Mouse (Mus musculus) neural tube, embryonic 15.5 days (tissue): ENCODE measurements around the gene Nxnl1. TPM values are rescaled to one million over a fixed set of nuclear protein-coding genes. Genes with fewer than 3 reads are reported as not detected.

ENCODE experiments used
- ATAC-seq: fragments of 200-750 bp; cut with Nextera tagmentation; 2 replicates; pipeline ENCODE4 v1.8.0; 2017; ENCODE audit warnings: mild to moderate bottlenecking, moderate TSS enrichment, moderate library complexity; ENCODE audit not compliant: low FRiP score
- H3K27ac ChIP-seq: fragments of 300-500 bp; sonication (generic); replicated peaks from 2 replicates; pipeline ENCODE4 v1.5.1; 2015; ENCODE audit warnings: mild to moderate bottlenecking, inconsistent platforms
- H3K27me3 ChIP-seq: fragments of 300-500 bp; sonication (generic); replicated peaks from 2 replicates; pipeline ENCODE4 v1.6.1; 2015; ENCODE audit warnings: inconsistent platforms
- H3K36me3 ChIP-seq: fragments of 300-500 bp; sonication (generic); 2 replicates; pipeline ENCODE4 v1.6.1; 2015; ENCODE audit warnings: inconsistent platforms
- H3K4me1 ChIP-seq: fragments of 300-500 bp; sonication (generic); 2 replicates; pipeline ENCODE4 v1.6.1; 2015; ENCODE audit warnings: inconsistent platforms
- H3K4me2 ChIP-seq: fragments of 300-500 bp; sonication (generic); 2 replicates; pipeline ENCODE4 v1.6.1; 2015; ENCODE audit warnings: inconsistent platforms, mild to moderate bottlenecking, moderate library complexity
- H3K4me3 ChIP-seq: fragments of 300-500 bp; sonication (generic); replicated peaks from 2 replicates; pipeline ENCODE4 v1.5.1; 2015; ENCODE audit warnings: mild to moderate bottlenecking, inconsistent platforms
- H3K9ac ChIP-seq: fragments of 300-500 bp; sonication (generic); replicated peaks from 2 replicates; pipeline ENCODE4 v1.6.1; 2015; ENCODE audit warnings: mild to moderate bottlenecking, inconsistent platforms
- H3K9me3 ChIP-seq: fragments of 300-500 bp; sonication (generic); replicated peaks from 2 replicates; pipeline ENCODE4 v1.6.1; 2016; ENCODE audit warnings: inconsistent platforms
- WGBS: fragments of 180-500 bp; shearing (Covaris S2); methylation state at CpG from one replicate; pipeline ENCODE4 v1.1.7; 2015; ENCODE audit warnings: mixed read lengths; 5-methylcytosine and 5-hydroxymethylcytosine counted together
- polyA plus RNA-seq: library from polyadenylated mRNA; unstranded; fragments of >200 nt; fragmentation: Nextera tagmentation; extraction: Ambion mirVana; gene quantifications from 2 replicates; pipeline ENCODE4 v1.2.1, GENCODE M21; 2015

Nxnl1 gene
- polyA plus RNA-seq, 1 experiment from 2014 or later: not detected

GRCm38 (mm10) chr8:71579009-71579408 is 12.6 kb upstream of the Nxnl1 start:
- 75% methylated on average over 1 of the region's 1 CpGs for WGBS
- Histone ChIP-seq H3K9me3 (no peaks in the 10 kb centered on the region), H3K4me2 (no peak overlapping the region), H3K9ac (no peak overlapping the region), H3K27me3 (no peaks in the 10 kb centered on the region), H3K4me1 (peaks cover 21% of the 10 kb centered on the region; the same call in 1 of the 2 replicates), H3K36me3 (peaks cover 25% of the 10 kb centered on the region), H3K4me3 (no peak overlapping the region), H3K27ac (0 out of 2 replicates have a peak overlapping the region, but pooled peaks have one; percentile 9)
- ATAC-seq: no peak

GRCm38 (mm10) chr8:71577856-71578387 is 11.5 kb upstream of the Nxnl1 start:
- Histone ChIP-seq H3K36me3 (peaks cover 20% of the 10 kb centered on the region), H3K9me3 (no peaks in the 10 kb centered on the region), H3K4me3 (no peak overlapping the region), H3K4me2 (no peak overlapping the region), H3K27ac (no peak overlapping the region), H3K27me3 (no peaks in the 10 kb centered on the region), H3K9ac (no peak overlapping the region), H3K4me1 (peaks cover 23% of the 10 kb centered on the region; the same call in 1 of the 2 replicates)
- no peak for ATAC-seq
- WGBS: 80% methylated on average over 4 of the region's 4 CpGs

GRCm38 (mm10) chr8:71575020-71575419 is 8.6 kb upstream of the Nxnl1 start:
- Histone ChIP-seq H3K27ac (no peak overlapping the region), H3K4me1 (peaks cover 46% of the 10 kb centered on the region), H3K9ac (no peak overlapping the region), H3K9me3 (no peaks in the 10 kb centered on the region), H3K27me3 (no peaks in the 10 kb centered on the region), H3K4me3 (no peak overlapping the region), H3K4me2 (no peak overlapping the region), H3K36me3 (no peaks in the 10 kb centered on the region)
- no peak for ATAC-seq
- 61% methylated on average over 1 of the region's 1 CpGs for WGBS

- no peak overlapping the region for H3K27ac ChIP-seq
- no peak overlapping the region for H3K9ac ChIP-seq
- no peaks in the 10 kb centered on the region for H3K9me3 ChIP-seq
- H3K4me2 ChIP-seq: no peak overlapping the region
- ATAC-seq: no peak
- peaks cover 41% of the 10 kb centered on the region for H3K4me1 ChIP-seq
- H3K4me3 ChIP-seq: no peak overlapping the region
- no peaks in the 10 kb centered on the region for H3K27me3 ChIP-seq
- 68% methylated on average over 7 of the region's 7 CpGs for WGBS
- H3K36me3 ChIP-seq: no peaks in the 10 kb centered on the region
Observed at GRCm38 (mm10) chr8:71574426-71574825, 8.0 kb upstream of the Nxnl1 start.

- H3K4me2 ChIP-seq: peak overlapping the region; percentile 88
- peak overlapping the region; percentile 75 for H3K27ac ChIP-seq
- H3K9ac ChIP-seq: no peak overlapping the region
- peak overlapping the region; percentile 12; the same call in 1 of the 2 replicates for H3K4me3 ChIP-seq
- no peaks in the 10 kb centered on the region for H3K36me3 ChIP-seq
- no peak for ATAC-seq
- 66% methylated on average over 9 of the region's 9 CpGs for WGBS
- H3K4me1 ChIP-seq: peaks cover 47% of the 10 kb centered on the region
- H3K9me3 ChIP-seq: no peaks in the 10 kb centered on the region
- H3K27me3 ChIP-seq: no peaks in the 10 kb centered on the region
Observed at GRCm38 (mm10) chr8:71572847-71573633, 6.6 kb upstream of the Nxnl1 start.

GRCm38 (mm10) chr8:71572077-71572476 is 5.7 kb upstream of the Nxnl1 start:
- H3K36me3 ChIP-seq: no peaks in the 10 kb centered on the region
- no peak overlapping the region; the same call in 1 of the 2 replicates for H3K9ac ChIP-seq
- ATAC-seq: no peak
- peaks cover 47% of the 10 kb centered on the region for H3K4me1 ChIP-seq
- H3K9me3 ChIP-seq: no peaks in the 10 kb centered on the region
- H3K27ac ChIP-seq: peak overlapping the region; percentile 75
- peak overlapping the region; percentile 69; the same call in 1 of the 2 replicates for H3K4me3 ChIP-seq
- H3K4me2 ChIP-seq: peak overlapping the region; percentile 88
- 0 out of 2 replicates have a peak, but pooled peaks cover 5% of the 10 kb centered on the region for H3K27me3 ChIP-seq
- 86% methylated on average over 2 of the region's 2 CpGs for WGBS

GRCm38 (mm10) chr8:71570291-71570954 is 4.0 kb upstream of the Nxnl1 start:
- peak overlapping the region; percentile 92 for H3K27ac ChIP-seq
- peak; percentile 90 for ATAC-seq
- no peaks in the 10 kb centered on the region for H3K9me3 ChIP-seq
- H3K4me3 ChIP-seq: peak overlapping the region; percentile 69
- H3K9ac ChIP-seq: peak overlapping the region; percentile 84
- H3K4me1 ChIP-seq: peaks cover 47% of the 10 kb centered on the region
- H3K4me2 ChIP-seq: peak overlapping the region; percentile 88
- H3K36me3 ChIP-seq: no peaks in the 10 kb centered on the region
- WGBS: under 1% methylated on average over 41 of the region's 41 CpGs
- peaks cover 15% of the 10 kb centered on the region for H3K27me3 ChIP-seq

GRCm38 (mm10) chr8:71569366-71570290 is 3.2 kb upstream of the Nxnl1 start:
- Histone ChIP-seq H3K9me3 (no peaks in the 10 kb centered on the region), H3K27me3 (peaks cover 15% of the 10 kb centered on the region), H3K4me2 (peak overlapping the region; percentile 88), H3K9ac (peak overlapping the region; percentile 84), H3K4me3 (peak overlapping the region; percentile 69), H3K36me3 (no peaks in the 10 kb centered on the region), H3K4me1 (peaks cover 47% of the 10 kb centered on the region), H3K27ac (peak overlapping the region; percentile 92)
- ATAC-seq: peak; percentile 87
- WGBS: under 1% methylated on average over 51 of the region's 51 CpGs

GRCm38 (mm10) chr8:71568941-71569340 is 2.5 kb upstream of the Nxnl1 start:
- Histone ChIP-seq H3K36me3 (no peaks in the 10 kb centered on the region), H3K4me1 (peaks cover 42% of the 10 kb centered on the region), H3K4me2 (peak overlapping the region; percentile 88), H3K9me3 (no peaks in the 10 kb centered on the region), H3K27me3 (peaks cover 22% of the 10 kb centered on the region), H3K9ac (peak overlapping the region; percentile 84), H3K27ac (peak overlapping the region; percentile 92), H3K4me3 (peak overlapping the region; percentile 69)
- 17% methylated on average over 6 of the region's 6 CpGs for WGBS
- ATAC-seq: no peak; the same call in 1 of the 2 replicates

- peak; percentile 1; the same call in 1 of the 2 replicates for ATAC-seq
Observed at GRCm38 (mm10) chr8:71568387-71568937, 2.1 kb upstream of the Nxnl1 start, which contains the start of gene Slc27a1. Slc27a1 (plus strand) TSS chr8:71568882.

More at GRCm38 (mm10) chr8:71568387-71568937, 2.1 kb upstream of the Nxnl1 start, which contains the start of gene Slc27a1:
- H3K27ac ChIP-seq: peak within 1 kb of the TSS; percentile 92
- peak within 1 kb of the TSS; percentile 69 for H3K4me3 ChIP-seq
- peaks cover 25% of the 10 kb centered on the region for H3K27me3 ChIP-seq
- H3K4me2 ChIP-seq: peak within 1 kb of the TSS; percentile 88
- 15% methylated on average over 13 of the region's 13 CpGs for WGBS
- no peaks in the 10 kb centered on the region for H3K9me3 ChIP-seq
- H3K9ac ChIP-seq: peak within 1 kb of the TSS; percentile 84
- peaks cover 42% of the 10 kb centered on the region for H3K4me1 ChIP-seq
- H3K36me3 ChIP-seq: no peaks in the 10 kb centered on the region
